Mouse (Mus musculus) erythroblast, embryonic 14.5 days (primary cell): ENCODE measurements around the gene Nol8.

Experiments
- GATA1 ChIP-seq: IDR thresholded peaks from 2 replicates; pipeline ENCODE4 v1.6.1; 2012; ENCODE audit warnings: low read length, inconsistent platforms, mixed read lengths
- TAL1 ChIP-seq: IDR thresholded peaks from 3 replicates; pipeline ENCODE4 v1.6.1; 2012; ENCODE audit warnings: low read length, inconsistent platforms, mixed read lengths

DNA sequence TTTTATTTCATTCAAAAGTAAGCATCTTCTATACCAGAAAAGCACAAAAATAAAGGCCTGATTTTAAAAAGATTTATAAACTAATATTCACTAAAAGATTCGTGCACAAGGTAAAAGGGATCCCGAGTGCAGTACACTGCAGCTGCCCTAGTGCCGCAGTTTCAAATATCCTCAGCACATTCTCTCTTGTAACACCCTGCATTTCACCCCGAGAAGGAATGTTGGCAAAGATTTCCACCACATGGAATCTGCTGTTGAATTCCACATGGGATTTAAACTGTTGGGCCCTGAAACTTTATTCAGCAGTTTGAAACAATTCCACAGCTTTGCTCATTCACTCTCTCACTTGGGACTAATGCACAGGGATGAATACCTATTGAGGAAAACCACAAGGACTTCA, 45.2 kb upstream of the Nol8 start, which contains the start of gene Ogn:
- TF ChIP-seq TAL1, result no peak
- no peak for TF ChIP-seq GATA1
